Mouse (Mus musculus): ENCODE data around the gene Camk2d.

DNA sequence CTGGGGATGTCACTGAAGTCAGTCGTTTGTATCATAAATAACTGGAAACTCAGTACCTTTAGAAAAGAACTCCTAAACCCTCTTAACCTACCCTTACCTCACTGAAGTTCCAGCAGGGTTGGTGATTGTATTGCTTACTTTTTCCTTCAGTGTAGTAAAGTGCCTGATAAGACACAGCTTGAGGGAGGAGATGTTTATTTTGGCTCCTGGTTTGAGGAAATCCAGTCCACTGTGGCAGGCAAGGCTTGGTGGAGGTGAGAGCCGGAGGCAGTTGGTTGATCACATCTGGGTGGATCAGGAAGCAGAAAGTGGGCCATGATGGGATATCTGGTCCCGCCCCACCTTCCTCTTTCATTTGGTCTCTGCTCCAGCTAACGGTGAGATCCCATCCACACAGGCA is 45.3 kb downstream of the Camk2d start:
- TF ChIP-seq CTCF (IDR thresholded peaks at IDR 0.05; ENCODE audit: control insufficient read depth, insufficient read depth, low read length) = no peak
- no peak for TF ChIP-seq POLR2A (IDR thresholded peaks at IDR 0.05; ENCODE audit: borderline replicate concordance, control insufficient read depth, low read depth, low read length)
